Mouse (Mus musculus): ENCODE measurements at regions not wholly inside any gene's neighbourhood (a gene's known extent, or its start where the extent isn't known, plus 50 kb on each side); places are given as distances from the start of the nearest gene placed in this dataset.

GRCm38 (mm10) chr16:50899151-50899550 is 308.2 kb upstream of the Ccdc54 start:
- TF ChIP-seq CTCF (IDR thresholded peaks at IDR 0.05; ENCODE audit: insufficient read depth, low read length) (no peak), POLR2A (IDR thresholded peaks at IDR 0.05; ENCODE audit: borderline replicate concordance, extremely low read depth, low read depth, low read length) (no peak)

All from lung, adult 2 months (tissue).